Comparison of ENCODE assay signal across 13 mouse cellular contexts in genomic region chr4:144903088-144903487, GRCm38 (mm10). TPM values are rescaled to one million over a fixed set of nuclear protein-coding genes. Genes with fewer than 3 reads are reported as not detected.
A peak's percentile ranks its signal among the peaks of the same experiment; 100 is the strongest.
DNase-seq lines count a peak whose midpoint lies in the region; ATAC-seq and TF ChIP-seq lines count a peak whose summit lies in the region.
"Had no signal": no experiment of that assay in that cellular context is flagged by ENCODE, and none has a peak within 500 bp of the region (broad histone marks: within the 10 kb centered on the region; RNA-seq: fewer than 3 reads in every experiment).

No protein-coding gene starts in this region.

- H3K27me3 ChIP-seq in heart, postnatal 0 days (ENCODE audit: control insufficient read depth, insufficient read depth, low read length), result no peaks in the 10 kb centered on the region
- no peaks in the 10 kb centered on the region for H3K27me3 ChIP-seq in lung, embryonic 15.5 days
- H3K27me3 ChIP-seq in intestine, postnatal 0 days (replicated peaks; ENCODE audit: control insufficient read depth, insufficient read depth, low read length), result no peaks in the 10 kb centered on the region
- H3K27me3 ChIP-seq in stomach, embryonic 15.5 days (replicated peaks), result no peaks in the 10 kb centered on the region
- H3K27me3 ChIP-seq in hindbrain, embryonic 10.5 days (ENCODE audit: insufficient read depth, poor library complexity, severe bottlenecking), result no peaks in the 10 kb centered on the region
- H3K27me3 ChIP-seq: embryonic facial prominence, embryonic 15.5 days had no signal

- no peak overlapping the region for H3K4me3 ChIP-seq in heart, postnatal 0 days (ENCODE audit: low read depth, low read length)
- no peak overlapping the region for H3K4me3 ChIP-seq in lung, embryonic 15.5 days
- no peak overlapping the region for H3K4me3 ChIP-seq in intestine, postnatal 0 days (ENCODE audit: low read depth, low read length)
- H3K4me3 ChIP-seq in stomach, embryonic 15.5 days (replicated peaks), result no peak overlapping the region
- no peak overlapping the region for H3K4me3 ChIP-seq in hindbrain, embryonic 10.5 days
- H3K4me3 ChIP-seq: embryonic facial prominence, embryonic 15.5 days had no signal

- 67% methylated on average over 1 of the region's 1 CpGs for WGBS in heart, postnatal 0 days
- WGBS in lung, embryonic 15.5 days, result 75% methylated on average over 1 of the region's 1 CpGs
- WGBS in intestine, postnatal 0 days, result 81% methylated on average over 1 of the region's 1 CpGs
- WGBS in stomach, embryonic 15.5 days, result 74% methylated on average over 1 of the region's 1 CpGs
- WGBS in hindbrain, embryonic 10.5 days, result 77% methylated on average over 1 of the region's 1 CpGs

- peaks cover 37% of the 10 kb centered on the region for H3K4me1 ChIP-seq in heart, postnatal 0 days (ENCODE audit: control insufficient read depth, insufficient read depth)
- peaks cover 43% of the 10 kb centered on the region for H3K4me1 ChIP-seq in lung, embryonic 15.5 days
- H3K4me1 ChIP-seq in intestine, postnatal 0 days (replicated peaks; ENCODE audit: control insufficient read depth, insufficient read depth, low read length), result peaks cover 22% of the 10 kb centered on the region
- peaks cover 53% of the 10 kb centered on the region for H3K4me1 ChIP-seq in stomach, embryonic 15.5 days
- H3K4me1 ChIP-seq in hindbrain, embryonic 10.5 days (replicated peaks), result no peaks in the 10 kb centered on the region

- H3K4me2 ChIP-seq in heart, postnatal 0 days (ENCODE audit: low read depth, low read length), result no peak overlapping the region
- H3K4me2 ChIP-seq in lung, embryonic 15.5 days, result no peak overlapping the region
- no peak overlapping the region for H3K4me2 ChIP-seq in intestine, postnatal 0 days (replicated peaks; ENCODE audit: low read depth)
- H3K4me2 ChIP-seq in stomach, embryonic 15.5 days, result no peak overlapping the region
- H3K4me2 ChIP-seq: embryonic facial prominence, embryonic 15.5 days had no signal

- H3K9ac ChIP-seq in heart, postnatal 0 days (replicated peaks; ENCODE audit: low read depth, low read length), result no peak overlapping the region
- no peak overlapping the region for H3K9ac ChIP-seq in lung, embryonic 15.5 days
- H3K9ac ChIP-seq in intestine, postnatal 0 days (ENCODE audit: low read depth, low read length), result no peak overlapping the region
- H3K9ac ChIP-seq in stomach, embryonic 15.5 days, result no peak overlapping the region
- H3K9ac ChIP-seq: embryonic facial prominence, embryonic 15.5 days had no signal

- H3K27ac ChIP-seq in heart, postnatal 0 days (ENCODE audit: low read depth), result peak overlapping the region; percentile 68
- peak overlapping the region; percentile 51 for H3K27ac ChIP-seq in lung, embryonic 15.5 days
- peak overlapping the region; percentile 89 for H3K27ac ChIP-seq in intestine, postnatal 0 days (ENCODE audit: low read depth, low read length)
- H3K27ac ChIP-seq in stomach, embryonic 15.5 days, result peak overlapping the region; percentile 42; the same call in 1 of the 2 replicates
- H3K27ac ChIP-seq in hindbrain, embryonic 10.5 days, result no peak overlapping the region
- H3K27ac ChIP-seq: embryonic facial prominence, embryonic 15.5 days had no signal

- peaks cover 6% of the 10 kb centered on the region; the same call in 1 of the 2 replicates for H3K36me3 ChIP-seq in heart, postnatal 0 days (replicated peaks; ENCODE audit: control insufficient read depth, insufficient read depth, low read length)
- no peaks in the 10 kb centered on the region for H3K36me3 ChIP-seq in lung, embryonic 15.5 days
- H3K36me3 ChIP-seq in intestine, postnatal 0 days (ENCODE audit: control insufficient read depth, insufficient read depth), result peaks cover 12% of the 10 kb centered on the region; the same call in 1 of the 2 replicates
- peaks cover 6% of the 10 kb centered on the region; the same call in 1 of the 2 replicates for H3K36me3 ChIP-seq in stomach, embryonic 15.5 days
- no peaks in the 10 kb centered on the region for H3K36me3 ChIP-seq in hindbrain, embryonic 10.5 days

- intact Hi-C loops in heart, postnatal 25 days (cut with DNase I), result no loop called here

- no peak for TF ChIP-seq EP300 in heart, postnatal 0 days (IDR thresholded peaks at IDR 0.05; ENCODE audit: low read depth)

- no peak for DNase-seq in heart, postnatal 0 days (ENCODE audit: low spot score)
- no peak for DNase-seq in heart, postnatal 25 days (ENCODE audit: low spot score)
- no peak for DNase-seq in lung, postnatal 36 days
- no peak for DNase-seq in cerebellum, adult 9-10 months
- DNase-seq in hindbrain, embryonic 10.5 days (ENCODE audit: low spot score), result no peak
- DNase-seq: cerebellum, adult 18-20 months; right cerebral cortex, postnatal 14 days; thymus, adult 18-20 months had no signal

- no peak for ATAC-seq in heart, postnatal 0 days (ENCODE audit: insufficient read depth, low read depth)
- ATAC-seq in lung, embryonic 15.5 days (ENCODE audit: borderline replicate concordance, extremely low read depth, low FRiP score, low TSS enrichment), result no peak
- ATAC-seq in intestine, postnatal 0 days, result no peak
- ATAC-seq in stomach, embryonic 15.5 days (ENCODE audit: insufficient read depth, low FRiP score, low read depth), result no peak
- ATAC-seq: midbrain, embryonic 16.5 days had no signal

- H3K9me3 ChIP-seq in heart, postnatal 0 days (replicated peaks; ENCODE audit: control insufficient read depth, low read length), result no peaks in the 10 kb centered on the region
- H3K9me3 ChIP-seq in lung, embryonic 15.5 days, result no peaks in the 10 kb centered on the region
- no peaks in the 10 kb centered on the region for H3K9me3 ChIP-seq in intestine, postnatal 0 days (ENCODE audit: control insufficient read depth)
- no peaks in the 10 kb centered on the region for H3K9me3 ChIP-seq in stomach, embryonic 15.5 days
- no peaks in the 10 kb centered on the region for H3K9me3 ChIP-seq in hindbrain, embryonic 10.5 days
- H3K9me3 ChIP-seq: embryonic facial prominence, embryonic 15.5 days had no signal

- no peak for TF ChIP-seq CTCF in heart, postnatal 0 days (IDR thresholded peaks at IDR 0.05; ENCODE audit: low read depth)
- no peak for TF ChIP-seq CTCF in intestine, postnatal 0 days (IDR thresholded peaks at IDR 0.05; ENCODE audit: low read depth)

RNA-seq across cellular contexts. Expression of gene Dhrs3, which starts 10.5 kb away (rescaled TPM):
- 17.3 and 45.0 TPM in 2 replicates for total RNA-seq in heart, postnatal 0 days (2014; rRNA removed; ENCODE audit: low replicate concordance)
- 39.0 and 46.6 TPM in 2 replicates for polyA plus RNA-seq in heart, postnatal 0 days (2015; fragmentation: Nextera tagmentation; extraction: Ambion mirVana)
- 100 to 1,000 TPM; 112 to 126 TPM for total RNA-seq in heart, postnatal 25 days (2021)
- polyA plus RNA-seq in lung, embryonic 15.5 days (2015; fragmentation: Nextera tagmentation; extraction: Ambion mirVana), result 51.6 and 53.0 TPM in 2 replicates
- 93.0 and 100 TPM in 2 replicates for polyA plus RNA-seq in intestine, postnatal 0 days (2015; fragmentation: Nextera tagmentation; extraction: Ambion mirVana)
- 112 and 117 TPM in 2 replicates for polyA plus RNA-seq in stomach, embryonic 15.5 days (2015; fragmentation: Nextera tagmentation; extraction: Ambion mirVana)
- polyA plus RNA-seq in hindbrain, embryonic 10.5 days (2016; fragmentation: Nextera tagmentation; extraction: Ambion mirVana), result 11.7 and 11.8 TPM in 2 replicates
